Mouse (Mus musculus): Measurements from ENCODE around the gene Tceal7. TPM values are rescaled to one million over a fixed set of nuclear protein-coding genes. Genes with fewer than 3 reads are reported as not detected.
A peak's percentile ranks its signal among the peaks of the same experiment; 100 is the strongest.
"Not testable (repeated sequence)": the region's sequence is repeated elsewhere in the genome, so short reads cannot be mapped to it uniquely, and the experiment has no call there.

Tceal7 gene
- polyA plus RNA-seq (2016; fragmentation: Nextera tagmentation; extraction: Ambion mirVana) = 0.76 and 1.5 TPM in 2 replicates

DNA sequence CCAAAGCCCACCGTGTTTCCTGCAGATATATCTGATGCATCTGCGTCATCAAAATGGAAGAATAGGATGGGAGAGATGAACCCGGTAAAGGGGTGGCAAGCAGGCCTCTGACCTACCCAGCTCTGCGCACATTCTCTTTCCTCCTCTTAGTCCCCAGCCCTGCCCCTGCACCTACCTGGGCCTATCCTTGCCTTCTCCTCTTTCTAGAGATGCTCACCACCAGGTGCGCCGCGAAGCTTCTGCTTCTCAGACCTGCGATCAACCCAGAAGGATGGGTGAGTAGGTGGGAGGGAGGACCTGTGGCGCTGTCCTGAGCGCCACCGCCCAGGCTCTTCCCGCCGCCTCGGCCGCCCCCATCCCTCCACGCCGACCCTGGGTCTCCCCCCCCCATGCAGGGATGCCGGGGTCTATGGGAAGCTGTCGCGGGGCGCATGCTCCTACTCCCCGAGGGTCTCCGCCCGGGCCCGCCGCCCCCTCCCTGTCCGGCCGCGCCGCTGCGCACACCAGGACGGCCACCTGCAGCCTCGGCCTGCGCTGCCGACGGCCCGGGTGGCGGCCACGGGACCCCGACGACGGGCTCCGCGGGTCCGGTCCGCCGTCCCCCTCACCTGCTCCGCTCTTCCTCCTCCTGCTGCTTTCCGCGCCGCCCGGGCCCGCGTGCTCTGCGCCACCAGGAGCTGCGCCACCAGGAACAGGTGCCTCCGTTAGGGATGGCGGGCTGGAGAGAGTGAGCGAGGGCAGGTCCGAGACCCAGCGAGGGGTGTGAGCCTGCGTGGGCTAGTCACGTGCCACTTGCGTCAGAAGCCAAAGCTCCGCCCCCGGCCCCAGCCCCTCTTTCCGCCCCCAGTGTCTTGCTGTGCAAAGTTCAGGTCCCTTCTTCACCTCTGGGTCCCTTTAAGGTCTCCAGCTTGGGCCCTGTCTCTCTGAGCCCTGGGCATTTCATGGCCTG, at the start of gene Tceal7, which contains the start of gene Bex1:
TSS of gene Tceal7 (plus strand) at position 51 of the 949 bp plus-strand sequence.
TSS of gene Bex1 (minus strand) at position 785 of the 949 bp plus-strand sequence.
- H3K4me1 ChIP-seq; H3K36me3 ChIP-seq (replicated peaks); H3K27ac ChIP-seq; H3K9me3 ChIP-seq; H3K27me3 ChIP-seq: not testable (repeated sequence)
- peak within 1 kb of the TSS; percentile 40; the same call in 1 of the 2 replicates for H3K9ac ChIP-seq
- peak within 1 kb of the TSS; percentile 44 for H3K4me3 ChIP-seq (replicated peaks)
- WGBS = 35% methylated on average over 14 of the region's 67 CpGs
- peak; percentile 93 for ATAC-seq (ENCODE audit: low FRiP score)
- peak within 1 kb of the TSS; percentile 51 for H3K4me2 ChIP-seq

DNA sequence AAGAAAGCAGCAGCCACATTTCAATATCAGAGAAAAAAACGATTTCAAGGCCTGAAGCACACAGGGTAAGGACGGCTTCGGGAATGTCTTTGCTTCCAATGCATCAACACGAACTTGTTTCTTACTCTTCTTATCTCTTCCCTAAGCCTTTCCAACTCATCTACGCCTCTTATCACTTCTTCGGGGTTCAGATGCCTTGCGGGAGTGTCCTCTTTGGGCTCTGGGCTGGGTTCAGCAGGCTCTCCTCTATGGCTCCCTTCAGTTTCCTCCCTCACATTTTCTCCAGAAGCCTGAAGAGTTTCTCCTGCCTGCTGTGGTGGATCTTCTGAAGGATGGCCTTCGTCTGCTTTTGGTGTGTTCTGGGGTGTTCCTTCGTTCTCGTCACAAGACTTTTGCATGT, 44.0 kb upstream of the Tceal7 start:
- peak overlapping the region; percentile 54 for H3K4me2 ChIP-seq
- peak overlapping the region; percentile 51 for H3K4me3 ChIP-seq (replicated peaks)
- no peaks in the 10 kb centered on the region for H3K9me3 ChIP-seq
- WGBS = 71% methylated on average over 10 of the region's 10 CpGs
- peaks cover 8% of the 10 kb centered on the region for H3K27me3 ChIP-seq
- H3K27ac ChIP-seq = no peak overlapping the region
- H3K9ac ChIP-seq = no peak overlapping the region
- ATAC-seq (ENCODE audit: low FRiP score) = no peak
- no peaks in the 10 kb centered on the region for H3K36me3 ChIP-seq (replicated peaks)
- H3K4me1 ChIP-seq = no peaks in the 10 kb centered on the region

DNA sequence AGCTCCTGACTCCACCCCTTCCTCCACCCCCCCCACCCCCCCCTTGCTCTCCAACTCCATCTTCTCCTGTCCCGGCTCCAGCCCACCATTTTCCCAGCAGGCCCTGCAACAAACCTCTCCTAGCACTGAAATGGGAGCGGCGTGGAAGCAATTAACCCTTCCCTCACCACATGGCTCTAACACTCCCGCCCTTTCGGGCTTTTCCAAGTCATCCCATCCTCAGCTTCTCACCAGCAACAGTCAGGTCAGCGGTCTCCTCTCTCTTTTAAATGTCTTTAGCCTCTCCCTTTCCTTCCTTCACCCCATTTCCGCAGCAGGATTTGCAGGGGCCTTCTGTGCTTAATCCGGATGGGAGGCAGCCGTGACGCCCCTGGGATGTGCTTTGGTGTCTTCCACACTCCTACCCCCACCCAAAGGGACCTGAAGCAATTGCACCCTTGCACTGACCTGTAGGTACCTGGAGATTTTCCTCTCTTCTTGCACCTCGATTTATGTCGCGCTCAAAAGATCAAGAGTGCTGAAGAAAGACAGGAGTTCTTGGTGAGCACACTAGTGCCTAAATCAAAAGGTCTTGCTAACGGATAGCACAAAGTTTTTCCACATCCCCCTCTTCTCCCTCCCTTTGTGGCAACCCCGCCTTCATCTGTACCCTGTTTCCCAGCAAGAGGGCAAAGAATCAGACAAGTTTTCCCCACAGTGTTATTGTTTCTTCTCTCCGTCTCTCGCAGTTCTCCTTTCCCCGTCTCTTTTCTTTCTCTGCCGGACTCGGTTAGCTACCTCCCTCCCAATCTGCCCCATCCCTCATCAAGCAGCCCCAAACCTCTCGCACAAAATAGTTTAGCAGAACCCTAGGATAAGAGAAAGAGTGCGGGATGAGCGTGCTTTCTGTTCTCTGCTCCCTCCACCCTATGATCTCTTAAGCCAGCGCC, 43.1 kb upstream of the Tceal7 start:
- Histone ChIP-seq H3K4me1 (no peaks in the 10 kb centered on the region), H3K4me3 (replicated peaks) (peak overlapping the region; percentile 51), H3K27me3 (peaks cover 15% of the 10 kb centered on the region), H3K9ac (peak overlapping the region; percentile 60), H3K27ac (peak overlapping the region; percentile 82), H3K36me3 (replicated peaks) (no peaks in the 10 kb centered on the region), H3K4me2 (peak overlapping the region; percentile 54), H3K9me3 (no peaks in the 10 kb centered on the region)
- peak; percentile 71 for ATAC-seq (ENCODE audit: low FRiP score)
- WGBS = 22% methylated on average over 24 of the region's 24 CpGs

DNA sequence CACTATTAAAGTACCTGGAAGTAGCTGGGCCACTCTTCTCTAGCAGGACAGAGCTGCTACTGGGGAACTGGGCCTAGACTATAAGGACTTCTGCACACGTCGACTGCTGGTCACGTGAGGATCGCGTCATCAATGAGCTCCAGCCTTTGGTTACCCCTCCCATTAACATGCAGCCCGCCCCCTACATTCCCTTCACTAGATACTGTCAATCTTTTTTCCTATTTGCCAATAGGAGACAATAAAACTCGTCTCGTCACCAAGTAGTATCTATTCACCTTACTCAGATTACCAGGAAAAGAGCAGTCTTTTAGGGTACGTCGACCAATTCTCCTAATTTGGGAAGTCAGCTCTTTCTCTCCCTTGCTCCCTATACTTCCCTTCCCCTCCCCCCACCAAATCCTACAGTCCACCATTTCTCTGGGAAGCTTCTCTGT, 42.4 kb upstream of the Tceal7 start, which contains the start of gene Tceal8:
TSS of gene Tceal8 (minus strand) at position 225 of the 434 bp plus-strand sequence.
- Histone ChIP-seq H3K4me3 (replicated peaks) (peak within 1 kb of the TSS; percentile 51), H3K4me1 (no peaks in the 10 kb centered on the region), H3K9me3 (no peaks in the 10 kb centered on the region), H3K9ac (peak within 1 kb of the TSS; percentile 60), H3K36me3 (replicated peaks) (no peaks in the 10 kb centered on the region), H3K27me3 (peaks cover 11% of the 10 kb centered on the region), H3K4me2 (peak within 1 kb of the TSS; percentile 54), H3K27ac (peak within 1 kb of the TSS; percentile 82)
- peak; percentile 98 for ATAC-seq (ENCODE audit: low FRiP score)
- WGBS = 18% methylated on average over 10 of the region's 10 CpGs

DNA sequence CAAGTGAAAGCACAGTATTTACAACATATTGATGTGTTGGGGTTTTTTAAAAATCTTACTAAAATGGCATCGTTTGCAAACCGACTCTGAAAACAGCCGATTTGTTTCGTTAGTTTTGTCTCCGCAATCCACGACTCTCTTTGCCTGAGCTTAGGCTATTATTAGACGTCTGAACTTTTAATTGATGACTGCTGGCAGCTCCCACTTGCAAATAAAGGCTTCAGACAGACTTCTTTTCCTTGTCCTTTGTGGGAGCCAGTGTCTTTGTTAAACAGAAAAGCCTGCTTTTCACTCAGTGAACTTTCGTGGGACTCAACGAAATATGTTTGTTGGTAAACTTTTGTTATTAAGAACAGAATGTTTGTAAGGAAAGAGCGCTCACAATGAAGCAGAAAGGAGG, 41.8 kb upstream of the Tceal7 start:
- 0 out of 2 replicates have a peak overlapping the region, but pooled peaks have one; percentile 13 for H3K27ac ChIP-seq

DNA sequence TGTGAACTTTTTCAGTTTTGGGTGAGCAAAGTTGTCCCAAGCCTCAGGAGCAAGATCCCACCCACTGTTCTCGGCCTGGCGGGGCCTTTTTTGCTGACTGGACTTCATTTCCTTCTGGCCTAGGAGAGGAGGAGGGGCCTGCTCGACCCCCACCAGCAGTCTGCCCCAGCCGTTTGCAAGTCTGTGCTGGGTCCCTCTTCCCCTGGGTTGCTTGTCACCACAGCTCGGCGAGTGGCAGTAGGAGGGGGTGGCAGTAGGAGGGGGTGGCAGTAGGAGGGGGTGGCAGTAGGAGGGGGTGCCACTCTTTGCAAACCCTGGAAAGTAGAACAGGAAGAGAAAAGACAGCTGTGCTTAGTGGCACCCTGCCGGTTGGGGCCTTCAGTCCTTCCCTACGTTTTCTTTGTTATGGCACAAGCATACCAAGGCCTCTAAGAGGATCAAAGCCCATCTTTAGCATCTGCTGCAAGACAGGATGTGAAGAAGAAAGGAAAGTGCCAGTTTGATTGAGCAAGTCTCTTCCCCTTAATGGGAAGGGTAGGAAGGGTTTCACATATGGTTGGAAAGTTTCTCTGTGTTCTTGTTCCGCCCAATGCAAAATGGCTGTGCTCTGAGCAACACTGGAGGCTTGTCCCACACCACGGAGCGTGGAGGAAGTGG, 33.6 kb upstream of the Tceal7 start:
- H3K27me3 ChIP-seq = peaks cover 21% of the 10 kb centered on the region

More for the DNA sequence above, 41.8 kb upstream of the Tceal7 start:
- Histone ChIP-seq H3K4me3 (replicated peaks) (peak overlapping the region; percentile 51), H3K4me1 (no peaks in the 10 kb centered on the region), H3K9me3 (no peaks in the 10 kb centered on the region), H3K27me3 (peaks cover 11% of the 10 kb centered on the region), H3K9ac (0 out of 2 replicates have a peak overlapping the region, but pooled peaks have one; percentile 21), H3K4me2 (peak overlapping the region; percentile 49), H3K36me3 (replicated peaks) (no peaks in the 10 kb centered on the region)
- 27% methylated on average over 10 of the region's 10 CpGs for WGBS
- no peak; the same call in 1 of the 2 replicates for ATAC-seq (ENCODE audit: low FRiP score)

DNA sequence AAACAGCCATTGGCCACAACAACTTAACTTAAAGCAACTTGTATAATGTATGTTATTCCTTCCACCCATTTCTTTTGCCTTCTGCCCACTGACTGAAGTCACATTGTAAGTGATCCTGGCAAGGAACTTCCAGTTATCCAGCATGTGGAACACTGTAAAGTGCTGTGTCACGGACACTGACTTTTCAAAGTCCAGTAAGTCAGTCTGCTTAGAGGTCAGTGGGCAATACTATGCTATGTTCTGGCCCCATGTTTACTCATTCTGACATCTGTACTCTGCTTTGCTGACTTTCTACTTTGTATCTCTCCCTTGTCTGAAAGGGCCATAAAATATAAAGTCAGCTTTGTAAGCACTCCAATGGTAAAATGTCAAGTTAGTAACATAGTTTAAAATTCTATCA, 31.5 kb upstream of the Tceal7 start:
- 89% methylated on average over 1 of the region's 1 CpGs for WGBS

More for the DNA sequence above, 33.6 kb upstream of the Tceal7 start:
- Histone ChIP-seq H3K36me3 (replicated peaks) (no peaks in the 10 kb centered on the region), H3K4me2 (no peak overlapping the region), H3K27ac (no peak overlapping the region), H3K9ac (no peak overlapping the region), H3K4me3 (replicated peaks) (no peak overlapping the region), H3K4me1 (no peaks in the 10 kb centered on the region), H3K9me3 (no peaks in the 10 kb centered on the region)
- ATAC-seq (ENCODE audit: low FRiP score) = no peak
- 22% methylated on average over 9 of the region's 11 CpGs for WGBS

DNA sequence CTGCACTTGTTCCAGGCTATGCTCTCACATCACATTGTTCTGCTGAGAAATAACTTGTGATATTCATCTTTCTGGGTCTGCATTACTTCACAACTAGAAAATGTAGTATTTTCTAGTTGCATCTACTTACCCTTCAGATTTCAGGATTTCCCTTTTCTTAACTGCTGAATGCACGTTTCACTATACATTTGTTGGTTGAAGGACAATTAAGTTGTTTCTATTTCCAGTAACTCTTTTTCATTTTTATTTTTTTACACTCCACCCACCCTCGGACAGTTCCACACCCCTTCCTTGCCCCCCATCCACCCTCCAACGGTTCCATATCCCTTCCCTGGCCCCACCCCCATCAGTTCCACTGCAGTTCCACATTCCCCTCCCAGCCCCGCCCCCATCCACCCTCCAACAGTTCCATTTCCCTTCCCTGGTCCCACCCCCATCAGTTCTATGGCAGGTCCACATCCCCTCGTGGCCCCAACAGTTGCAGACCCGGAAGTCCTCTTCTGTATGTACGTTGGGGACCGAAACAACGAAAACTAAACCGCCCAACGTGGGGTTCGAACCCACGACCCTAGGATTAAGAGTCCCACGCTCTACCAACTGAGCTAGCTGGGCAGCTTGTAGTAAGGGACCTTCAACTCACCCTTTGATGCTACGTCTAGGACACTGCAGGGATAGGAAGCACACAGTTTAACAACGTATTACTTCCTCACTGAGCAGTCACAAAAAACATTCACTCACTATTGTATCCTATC, 19.2 kb upstream of the Tceal7 start:
- H3K27me3 ChIP-seq = no peaks in the 10 kb centered on the region
- no peak overlapping the region for H3K4me3 ChIP-seq (replicated peaks)
- H3K4me2 ChIP-seq = no peak overlapping the region
- 82% methylated on average over 16 of the region's 16 CpGs for WGBS
- ATAC-seq (ENCODE audit: low FRiP score) = no peak
- H3K36me3 ChIP-seq (replicated peaks) = no peaks in the 10 kb centered on the region
- H3K9me3 ChIP-seq = no peaks in the 10 kb centered on the region
- H3K4me1 ChIP-seq = no peaks in the 10 kb centered on the region
- H3K9ac ChIP-seq = no peak overlapping the region
- no peak overlapping the region for H3K27ac ChIP-seq

More for the DNA sequence above, 31.5 kb upstream of the Tceal7 start:
- H3K4me1 ChIP-seq = no peaks in the 10 kb centered on the region
- H3K4me2 ChIP-seq = no peak overlapping the region
- H3K9ac ChIP-seq = no peak overlapping the region
- no peak for ATAC-seq (ENCODE audit: low FRiP score)
- no peak overlapping the region for H3K4me3 ChIP-seq (replicated peaks)
- H3K36me3 ChIP-seq (replicated peaks) = no peaks in the 10 kb centered on the region
- peaks cover 17% of the 10 kb centered on the region for H3K27me3 ChIP-seq
- H3K27ac ChIP-seq = no peak overlapping the region
- H3K9me3 ChIP-seq = no peaks in the 10 kb centered on the region

DNA sequence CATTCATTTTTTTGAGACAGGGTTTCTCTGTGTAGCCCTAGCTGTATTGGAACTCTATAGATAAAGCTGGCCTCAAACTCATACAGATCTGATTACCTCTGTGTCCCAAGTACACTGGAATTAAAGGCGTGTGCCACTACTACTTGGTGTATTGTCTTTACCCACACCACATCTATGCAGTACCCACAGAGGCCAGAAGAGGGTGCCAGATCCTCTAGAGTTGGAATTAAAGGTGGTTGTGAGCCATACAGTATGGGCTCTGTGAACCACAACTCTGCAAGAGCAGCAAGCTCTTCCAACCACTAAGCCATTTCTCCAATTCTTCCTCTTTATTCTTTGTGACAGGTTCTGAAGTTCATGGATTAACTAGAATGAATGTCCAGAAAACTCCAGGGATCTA, 17.7 kb upstream of the Tceal7 start:
- H3K36me3 ChIP-seq (replicated peaks) = no peaks in the 10 kb centered on the region
- H3K27me3 ChIP-seq = peaks cover 8% of the 10 kb centered on the region
- no peak for ATAC-seq (ENCODE audit: low FRiP score)
- no peaks in the 10 kb centered on the region for H3K9me3 ChIP-seq
- H3K4me1 ChIP-seq = no peaks in the 10 kb centered on the region
- no peak overlapping the region for H3K4me2 ChIP-seq
- WGBS = 50% methylated on average over 1 of the region's 1 CpGs
- H3K27ac ChIP-seq = no peak overlapping the region
- H3K9ac ChIP-seq = no peak overlapping the region
- no peak overlapping the region for H3K4me3 ChIP-seq (replicated peaks)

DNA sequence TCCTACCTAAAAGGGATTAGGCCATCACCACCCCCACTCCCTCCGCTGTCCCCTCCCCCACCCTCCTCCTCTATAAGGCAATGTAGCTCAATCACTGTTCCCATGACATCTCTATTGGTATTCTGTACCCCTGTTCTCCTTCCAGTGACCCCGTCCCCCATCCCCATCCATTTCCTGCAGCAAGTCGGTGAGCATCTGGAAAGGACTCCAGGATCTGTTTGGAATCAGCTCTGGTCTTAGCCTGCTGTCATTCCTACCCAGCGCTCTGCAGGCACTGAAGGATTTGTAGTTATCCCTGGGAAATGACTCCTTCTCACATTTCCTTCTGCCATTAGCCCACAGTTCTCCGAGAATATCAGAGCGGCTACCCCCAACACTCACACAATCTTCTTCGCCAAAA, 11.3 kb upstream of the Tceal7 start:
- 15% methylated on average over 7 of the region's 7 CpGs for WGBS
- Histone ChIP-seq H3K9ac (peak overlapping the region; percentile 38), H3K27ac (no peak overlapping the region), H3K27me3 (peaks cover 12% of the 10 kb centered on the region), H3K9me3 (no peaks in the 10 kb centered on the region), H3K4me2 (peak overlapping the region; percentile 52), H3K36me3 (replicated peaks) (no peaks in the 10 kb centered on the region), H3K4me1 (no peaks in the 10 kb centered on the region), H3K4me3 (replicated peaks) (peak overlapping the region; percentile 45)
- no peak; the same call in 1 of the 2 replicates for ATAC-seq (ENCODE audit: low FRiP score)

DNA sequence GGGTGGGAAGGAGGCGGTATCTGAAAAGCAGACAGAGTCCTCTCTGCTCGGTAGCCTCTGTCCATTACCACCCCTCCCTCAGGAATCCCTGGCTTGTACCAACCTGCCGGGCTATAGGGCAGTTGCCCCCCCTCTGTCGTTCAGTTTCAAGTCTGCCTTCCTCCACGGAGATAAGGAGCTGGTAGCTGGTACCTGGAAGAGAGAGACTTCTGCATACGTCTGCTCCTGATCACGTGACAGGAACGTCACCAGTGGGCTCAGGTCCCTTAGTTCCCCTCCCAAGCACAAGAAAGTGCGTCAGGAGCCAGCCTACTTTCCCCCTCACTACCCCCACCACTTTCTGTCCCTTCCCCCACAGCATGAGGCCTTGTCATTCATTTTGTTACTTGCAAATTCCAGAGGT, 10.9 kb upstream of the Tceal7 start, which contains the start of gene Tceal5:
TSS of gene Tceal5 (minus strand) at position 213 of the 403 bp plus-strand sequence.
- H3K27me3 ChIP-seq = peaks cover 12% of the 10 kb centered on the region
- no peaks in the 10 kb centered on the region for H3K9me3 ChIP-seq
- H3K36me3 ChIP-seq (replicated peaks) = no peaks in the 10 kb centered on the region
- H3K27ac ChIP-seq = no peak within 1 kb of the TSS
- H3K4me2 ChIP-seq = peak within 1 kb of the TSS; percentile 52
- peak within 1 kb of the TSS; percentile 38 for H3K9ac ChIP-seq
- 26% methylated on average over 9 of the region's 9 CpGs for WGBS
- ATAC-seq (ENCODE audit: low FRiP score) = peak; percentile 78; the same call in 1 of the 2 replicates
- H3K4me1 ChIP-seq = no peaks in the 10 kb centered on the region
- peak within 1 kb of the TSS; percentile 45 for H3K4me3 ChIP-seq (replicated peaks)

Measured in forebrain, embryonic 12.5 days (tissue).